Mouse (Mus musculus) skeletal muscle tissue, adult 2 months (tissue): ENCODE measurements around the gene Tecpr1.
A peak's percentile ranks its signal among the peaks of the same experiment; 100 is the strongest.

Experiments used
- DNase-seq: peaks from one replicate; pipeline ENCODE4 v3.0.0-alpha.2; 2012; ENCODE audit warnings: low read depth, low spot score

Gene Tecpr1

DNA sequence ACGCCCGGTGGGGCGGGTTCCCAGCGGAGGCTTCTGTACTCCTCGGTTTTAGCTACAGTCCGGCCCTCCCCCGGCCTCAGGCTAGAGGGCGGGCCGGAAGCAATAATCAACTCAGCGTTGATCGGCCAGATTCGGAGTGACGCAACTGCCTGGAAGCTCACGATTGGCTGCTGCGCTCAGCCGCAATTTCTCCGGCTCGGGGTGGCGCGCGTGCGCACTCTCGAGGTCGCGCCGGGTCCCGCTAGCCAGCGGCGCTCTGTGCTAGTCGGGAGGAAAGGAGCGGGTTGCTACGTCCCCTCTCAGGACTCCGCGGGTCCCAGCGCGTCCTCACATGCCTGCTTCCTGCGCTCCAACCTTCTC is at the start of gene Tecpr1:
TSS of gene Tecpr1 (minus strand) at position 113 of the 360 bp plus-strand sequence.
- DNase-seq = peak; percentile 94

GRCm38 (mm10) chr5:144271772-144272171 is 48.4 kb upstream of the Tecpr1 start:
- DNase-seq = no peak

DNA sequence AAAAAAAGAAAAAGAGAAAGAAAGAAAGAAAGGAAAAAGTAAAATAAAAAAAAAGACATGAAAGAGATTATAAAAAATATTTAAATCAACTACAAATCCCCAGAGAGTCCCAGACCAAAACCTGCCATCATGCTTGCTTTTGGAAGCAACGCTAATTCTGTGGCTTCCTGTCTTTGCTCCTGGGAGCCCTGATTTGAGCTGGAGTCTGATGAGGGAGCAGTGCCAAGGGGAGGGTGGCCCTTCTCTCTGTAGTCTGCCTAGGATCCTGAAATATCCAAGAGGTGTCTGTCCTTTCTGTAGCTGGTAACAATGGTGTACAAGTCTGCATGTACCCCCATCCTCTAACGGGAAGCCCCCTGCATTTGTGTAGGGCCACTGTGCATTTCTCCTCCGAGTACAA is 47.7 kb upstream of the Tecpr1 start:
- DNase-seq = no peak

- no peak for DNase-seq
Measured at GRCm38 (mm10) chr5:144270420-144270819, 47.0 kb upstream of the Tecpr1 start.

- no peak for DNase-seq
Measured at GRCm38 (mm10) chr5:144269926-144270325, 46.5 kb upstream of the Tecpr1 start.

DNA sequence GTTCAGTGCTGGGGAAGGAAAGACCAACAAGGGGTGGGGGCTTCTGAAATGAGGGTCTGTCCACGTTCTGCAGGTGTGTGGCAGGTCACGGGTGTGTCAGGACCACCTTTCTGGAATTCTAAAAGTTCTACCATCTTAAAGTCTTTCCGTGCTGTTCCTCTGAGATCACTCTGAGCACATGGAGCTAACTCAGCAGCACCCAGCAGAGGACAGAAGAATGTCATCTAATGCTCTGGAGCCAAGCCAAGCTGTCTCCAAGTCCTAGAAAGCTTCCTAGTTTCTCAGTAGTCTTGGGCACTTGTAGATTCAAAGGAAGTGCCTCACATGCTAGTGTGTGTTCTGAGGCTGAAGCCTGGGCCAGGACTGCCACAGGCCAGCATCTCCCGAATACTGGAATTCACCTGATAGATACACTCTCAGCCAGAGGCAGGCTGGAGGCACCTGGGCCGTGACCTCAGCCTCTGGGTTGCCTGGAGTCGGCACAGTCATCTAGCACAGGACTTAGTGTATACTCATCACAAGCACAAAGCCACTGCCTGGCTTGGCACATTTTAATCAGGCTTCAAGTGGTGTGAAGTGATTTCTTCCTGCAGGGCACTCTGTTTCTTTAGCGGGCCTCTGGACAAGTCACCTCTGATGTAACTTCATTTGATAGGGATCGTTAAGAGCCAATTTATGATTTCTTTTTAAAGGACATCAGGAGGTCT is 44.3 kb upstream of the Tecpr1 start:
- peak; percentile 39 for DNase-seq

- DNase-seq = no peak
Measured at GRCm38 (mm10) chr5:144263496-144263895, 40.1 kb upstream of the Tecpr1 start.

GRCm38 (mm10) chr5:144263082-144263481 is 39.7 kb upstream of the Tecpr1 start:
- DNase-seq = no peak

DNA sequence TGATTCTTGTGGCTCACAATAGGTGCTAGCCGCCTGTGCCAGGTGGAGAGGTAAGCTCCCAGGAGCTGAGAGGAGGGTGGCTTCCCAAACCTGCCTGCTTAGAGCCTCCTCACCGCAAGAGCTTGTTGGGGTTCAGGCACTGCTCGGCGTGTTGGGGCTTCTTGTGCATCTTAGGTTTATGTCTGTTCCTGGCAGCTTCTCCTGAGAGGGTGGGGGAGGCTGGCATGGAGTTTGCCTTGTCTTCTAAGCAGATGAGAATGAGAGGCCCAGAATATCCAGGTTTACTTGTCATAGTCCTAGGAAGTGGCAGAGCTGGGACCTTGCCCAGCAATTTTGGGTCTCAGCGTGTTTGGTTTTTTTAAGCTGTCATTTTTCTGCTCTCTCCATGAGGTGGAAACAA is 38.4 kb upstream of the Tecpr1 start:
- no peak for DNase-seq

DNA sequence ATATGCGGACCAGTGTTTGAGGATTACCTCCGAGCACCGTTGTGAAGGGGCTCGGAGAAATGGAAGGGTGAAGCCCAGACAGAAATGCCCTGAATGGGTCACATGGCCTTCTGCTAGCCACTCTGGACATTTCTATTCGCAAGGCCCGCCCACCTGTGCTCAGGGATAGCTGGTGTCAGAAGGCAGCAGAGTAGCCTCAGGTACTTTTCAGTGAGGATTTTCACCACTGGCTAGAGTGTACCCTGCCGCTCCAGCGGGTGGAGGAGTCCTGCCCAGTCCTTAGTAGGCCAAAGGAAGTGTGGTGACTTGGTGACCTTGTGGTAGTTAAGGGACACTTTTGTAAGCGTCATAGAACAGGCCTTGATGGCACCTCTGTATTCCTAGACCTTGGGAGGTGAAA is 37.9 kb upstream of the Tecpr1 start:
- no peak for DNase-seq

GRCm38 (mm10) chr5:144260464-144260863 is 37.0 kb upstream of the Tecpr1 start:
- DNase-seq = no peak

DNA sequence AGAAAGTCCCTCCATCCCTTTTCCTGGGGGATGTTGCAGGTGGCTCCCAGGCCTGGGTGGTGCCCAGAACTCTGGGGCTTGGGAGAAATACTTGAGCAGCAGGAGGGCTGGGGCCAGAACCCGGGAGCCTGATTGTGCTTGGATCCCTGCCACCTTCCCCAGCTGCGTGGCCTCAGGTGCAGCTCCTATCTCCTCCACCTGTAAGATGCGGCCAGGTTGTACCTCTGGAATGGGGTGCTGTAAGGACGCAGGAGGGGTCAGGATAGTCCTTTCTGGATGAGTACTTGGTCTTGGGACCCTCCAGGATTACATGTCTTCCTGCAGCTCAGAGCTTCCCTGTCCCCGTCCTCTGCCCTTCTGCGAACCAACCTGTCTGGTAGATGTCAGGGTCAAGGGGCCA is 35.8 kb upstream of the Tecpr1 start:
- DNase-seq = no peak

DNA sequence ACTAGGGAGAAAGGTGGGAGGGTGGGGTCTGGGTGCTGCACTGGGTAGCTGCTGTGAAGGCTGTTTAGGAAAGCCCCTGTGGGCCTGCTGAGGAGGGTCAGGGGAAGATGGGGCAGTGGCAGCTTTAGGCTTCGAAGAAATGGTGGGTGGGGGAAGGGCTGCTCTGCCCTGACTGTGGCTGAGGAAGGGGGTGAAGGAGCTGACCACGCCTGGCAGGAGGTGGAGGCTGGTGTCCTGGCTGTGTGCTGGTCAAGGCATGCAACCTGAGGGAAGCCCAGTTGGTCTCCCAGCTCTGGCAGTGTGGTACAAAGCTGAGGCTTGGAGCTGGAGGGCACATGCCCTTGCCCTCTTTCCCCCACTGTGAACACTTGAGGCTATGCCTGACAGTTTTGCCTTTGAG is 35.3 kb upstream of the Tecpr1 start:
- no peak for DNase-seq

DNA sequence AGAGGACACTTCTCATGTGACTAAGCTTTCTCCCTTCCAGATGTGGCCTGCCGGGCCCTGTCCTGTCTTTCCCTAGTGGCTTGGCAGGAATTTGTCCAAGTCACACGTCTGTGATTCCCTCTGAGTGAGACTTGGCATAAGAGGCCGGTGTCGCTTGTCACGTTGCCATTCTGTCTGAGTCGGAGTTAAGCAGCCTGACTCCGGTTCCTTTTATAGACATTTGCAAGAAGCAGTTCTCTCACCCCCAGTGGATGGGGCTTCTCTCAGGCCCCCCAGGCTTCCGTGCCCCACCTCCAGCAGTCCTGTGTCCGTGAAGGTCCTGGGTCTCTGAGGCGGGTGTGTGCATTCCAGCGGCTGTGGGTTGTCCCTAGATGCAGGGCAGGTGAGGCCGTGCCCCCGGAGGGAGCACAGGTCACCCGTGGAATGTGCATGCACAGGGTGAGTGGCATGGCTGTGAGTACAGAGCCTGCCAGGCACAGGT is 34.8 kb upstream of the Tecpr1 start:
- peak; percentile 61 for DNase-seq

DNA sequence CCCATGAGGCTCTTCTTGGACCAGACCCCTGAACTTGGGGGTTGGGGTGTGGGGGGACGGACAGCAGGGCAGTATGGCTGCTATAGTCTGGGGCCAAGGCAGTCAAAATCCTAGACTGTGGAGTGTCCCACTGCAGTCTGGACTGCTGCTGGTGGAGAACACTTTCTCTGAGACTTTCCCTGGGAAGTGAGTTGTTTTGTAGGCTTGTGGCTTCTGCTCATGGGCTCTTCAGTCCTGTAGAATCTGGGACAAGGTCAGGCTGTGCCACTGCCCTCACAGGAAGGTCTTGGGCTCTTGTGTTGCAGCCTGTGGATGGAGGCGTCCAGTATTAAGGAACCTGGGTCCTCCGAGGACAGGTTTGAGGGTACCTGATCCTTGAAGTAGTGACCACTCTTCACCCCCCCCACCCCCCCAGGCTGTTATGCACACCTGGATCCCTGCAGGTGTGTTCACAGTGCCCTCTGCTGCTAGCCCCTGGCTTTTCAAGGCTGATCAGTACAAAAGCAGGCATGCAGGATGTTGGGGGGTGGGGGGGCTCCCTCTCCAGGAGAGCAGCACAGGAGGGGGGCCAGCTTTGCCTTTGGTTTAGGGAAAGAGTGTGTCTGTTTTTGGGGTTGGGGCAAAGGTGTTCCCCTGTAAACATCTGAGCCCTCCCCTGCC is 34.2 kb upstream of the Tecpr1 start:
- no peak for DNase-seq

DNA sequence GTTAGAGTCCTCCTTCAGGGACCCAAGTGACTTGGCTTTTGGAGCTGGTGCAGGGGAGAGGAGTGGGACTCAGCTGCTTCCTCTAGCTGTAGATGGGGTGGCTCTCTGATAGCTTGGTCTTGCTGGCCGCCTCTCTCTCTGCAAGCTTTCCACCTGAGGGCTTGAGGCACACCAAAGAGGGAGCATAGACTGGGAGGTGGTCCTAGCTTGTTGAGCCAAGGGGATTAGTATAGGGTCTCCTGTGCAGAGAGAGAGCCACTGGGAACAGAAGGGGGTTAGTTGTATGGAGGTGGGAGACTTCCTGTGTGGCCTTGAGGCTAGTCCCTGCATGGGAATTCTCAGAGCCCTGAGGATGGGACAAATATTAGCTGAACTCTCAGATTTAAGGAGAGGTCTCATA is 33.5 kb upstream of the Tecpr1 start:
- no peak for DNase-seq

DNA sequence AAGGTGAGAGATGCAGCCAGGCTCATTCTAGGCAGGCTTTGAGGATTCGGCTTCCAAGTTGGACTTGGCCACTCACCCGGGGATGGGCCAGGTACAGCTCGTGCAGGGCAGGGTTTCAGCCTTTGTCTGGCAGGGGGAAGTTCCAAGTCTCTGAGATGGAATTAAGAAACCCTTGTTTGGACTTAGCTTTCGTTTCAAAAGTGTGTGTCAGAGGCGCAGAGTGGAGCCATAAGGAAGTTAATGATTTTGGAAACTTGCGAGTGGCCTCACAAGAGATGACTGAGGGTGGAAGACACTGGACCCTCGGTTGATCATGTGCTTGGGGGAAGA is 33.1 kb upstream of the Tecpr1 start:
- peak; percentile 22 for DNase-seq

DNA sequence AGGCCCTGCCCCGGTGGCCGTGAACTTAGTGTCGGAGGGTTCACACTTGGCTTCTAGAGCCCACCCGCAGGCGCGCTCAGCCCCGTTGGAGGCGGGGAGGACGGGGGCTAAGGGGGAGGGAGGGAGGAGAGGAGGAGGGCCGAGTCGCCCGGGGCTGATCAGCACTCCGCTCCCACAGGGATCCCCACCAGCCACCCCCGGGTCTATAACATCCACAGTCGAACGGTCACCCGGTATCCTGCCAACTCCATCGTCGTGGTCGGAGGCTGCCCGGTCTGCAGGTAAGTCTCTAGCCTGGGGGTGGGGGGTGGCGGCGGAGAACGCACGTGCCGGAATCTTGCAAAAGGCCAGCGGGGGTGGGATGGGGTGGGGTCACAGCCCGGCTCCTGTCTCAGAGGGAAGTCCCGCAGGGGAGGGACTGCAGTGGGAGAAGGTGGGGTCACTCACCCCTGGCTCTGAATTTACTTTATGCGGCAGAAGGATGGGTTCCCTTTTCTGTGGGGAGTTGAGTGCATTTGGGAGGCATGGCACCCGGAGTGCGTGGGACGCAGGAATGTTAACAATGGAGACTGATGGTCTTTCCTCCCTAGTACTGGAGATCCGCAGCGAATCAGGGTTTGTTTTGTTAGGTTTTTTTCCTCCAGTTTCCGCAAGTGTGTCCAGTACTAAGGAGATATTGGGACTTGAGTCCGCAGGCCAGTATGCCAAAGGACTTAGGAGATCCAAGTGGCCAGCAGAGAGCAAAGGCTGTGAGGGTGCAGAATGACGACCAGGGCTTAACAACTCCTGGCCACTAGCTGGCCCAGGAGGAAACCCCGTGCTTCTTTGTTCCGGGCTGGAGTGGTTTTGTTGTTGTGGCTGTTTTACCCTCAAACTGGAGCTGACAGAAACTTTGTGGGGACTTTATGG is 32.5 kb upstream of the Tecpr1 start:
- DNase-seq = peak; percentile 40

DNA sequence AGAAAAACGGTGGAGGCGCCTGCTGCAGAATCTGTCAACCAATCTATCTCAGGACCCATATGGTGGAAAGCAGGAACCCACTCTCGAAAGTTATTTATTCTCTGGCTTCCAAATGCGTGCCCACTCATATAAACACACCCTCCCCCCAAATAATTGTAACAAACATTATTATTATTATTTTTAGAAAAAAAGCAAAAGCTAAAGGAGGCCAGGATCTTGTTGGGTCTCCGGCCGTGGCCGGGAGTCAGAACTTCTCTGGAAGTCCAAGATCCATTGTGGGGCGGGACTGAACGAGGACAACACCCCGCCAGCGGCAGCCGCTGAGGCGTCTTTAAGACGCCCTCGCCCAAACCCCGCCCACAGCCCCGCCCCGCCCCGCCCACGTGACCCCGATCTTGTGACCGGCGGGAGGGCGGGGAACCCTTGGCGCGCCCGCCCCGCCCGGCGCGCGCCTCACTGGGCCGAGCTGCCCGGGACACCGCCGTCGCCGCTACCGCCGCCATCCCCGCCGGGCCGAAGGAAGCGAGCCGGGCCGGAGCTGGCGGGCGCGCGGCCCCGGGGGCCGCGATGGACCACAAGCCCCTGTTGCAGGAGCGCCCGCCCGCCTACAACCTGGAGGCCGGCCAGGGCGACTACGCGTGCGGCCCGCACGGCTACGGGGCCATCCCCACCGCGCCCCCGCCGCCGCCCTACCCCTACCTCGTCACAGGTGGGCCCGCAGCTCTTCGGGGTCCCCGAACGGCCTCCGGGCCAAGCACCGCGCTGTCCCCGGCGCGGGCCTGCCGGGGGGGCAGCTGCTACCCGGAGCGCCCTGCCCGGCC is 31.6 kb upstream of the Tecpr1 start:
- DNase-seq = peak; percentile 88

DNA sequence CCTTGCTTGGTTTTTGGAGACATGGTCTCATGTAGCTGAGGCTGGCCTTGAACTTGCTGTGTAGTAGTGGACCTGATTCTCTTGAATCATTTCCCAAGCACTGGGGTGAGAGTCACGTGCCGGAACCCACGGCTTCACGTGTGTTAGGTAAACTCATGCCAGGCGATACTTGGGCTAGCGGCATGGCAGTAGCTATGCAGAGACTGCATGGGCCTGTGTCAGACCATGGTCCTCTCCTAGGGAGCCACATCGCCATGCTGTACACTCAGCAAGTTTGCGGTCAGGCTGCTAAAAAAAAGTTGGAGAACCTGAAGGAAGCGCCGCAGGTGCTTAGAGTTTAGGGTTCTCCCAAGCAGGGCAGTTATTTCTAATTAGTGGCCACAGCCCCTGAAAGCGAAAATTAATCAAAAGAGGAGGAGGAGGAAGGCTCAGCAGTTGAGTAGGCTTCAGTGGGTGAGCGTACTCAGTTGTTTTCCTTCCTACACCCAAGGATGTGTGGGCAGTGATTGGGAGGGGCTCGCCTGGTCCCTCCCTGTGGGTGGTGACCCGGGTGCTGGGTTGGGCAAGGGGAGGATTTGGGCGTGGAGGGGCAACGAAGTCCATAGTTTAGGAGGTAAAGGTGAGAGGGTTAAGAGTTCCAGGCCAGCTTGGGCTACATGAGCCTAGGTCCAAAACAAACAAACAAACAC is 30.9 kb upstream of the Tecpr1 start:
- DNase-seq = peak; percentile 59

DNA sequence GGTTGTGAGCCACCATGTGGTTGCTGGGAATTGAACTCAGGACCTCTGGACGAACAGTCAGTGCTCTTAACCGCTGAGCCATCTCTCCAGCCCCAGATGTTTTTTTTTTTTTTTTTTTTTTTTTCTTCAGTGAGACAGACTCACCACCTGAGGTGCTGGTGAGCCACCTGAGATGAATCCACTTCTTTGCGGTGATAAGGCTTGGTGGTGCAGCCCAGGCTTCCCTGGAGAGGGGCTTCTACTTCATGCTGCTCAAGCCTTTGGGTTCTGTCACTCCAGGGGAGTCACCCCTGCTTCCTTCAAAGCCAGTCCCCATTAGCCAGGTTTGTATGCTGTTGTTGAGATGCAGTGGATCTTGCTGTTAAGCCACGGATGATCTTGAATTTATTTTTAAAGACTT is 29.8 kb upstream of the Tecpr1 start:
- no peak for DNase-seq
